Mouse (Mus musculus) spleen, postnatal 14 days (tissue): Measurements from ENCODE around the gene Gm20696.

Experiments used
- DNase-seq, 2 experiments: peaks; one replicate each; pipeline ENCODE4 v3.0.0; 2021 to 2022; ENCODE audit warnings: low spot score in 2 of 2

The Gm20696 gene

GRCm38 (mm10) chr6:99665457-99666317, 910 bp downstream of the Gm20696 start:
- DNase-seq = no peak

GRCm38 (mm10) chr6:99663232-99663631, 3.4 kb downstream of the Gm20696 start:
- DNase-seq = no peak

GRCm38 (mm10) chr6:99660443-99660842, 6.2 kb downstream of the Gm20696 start:
- no peak for DNase-seq

DNA sequence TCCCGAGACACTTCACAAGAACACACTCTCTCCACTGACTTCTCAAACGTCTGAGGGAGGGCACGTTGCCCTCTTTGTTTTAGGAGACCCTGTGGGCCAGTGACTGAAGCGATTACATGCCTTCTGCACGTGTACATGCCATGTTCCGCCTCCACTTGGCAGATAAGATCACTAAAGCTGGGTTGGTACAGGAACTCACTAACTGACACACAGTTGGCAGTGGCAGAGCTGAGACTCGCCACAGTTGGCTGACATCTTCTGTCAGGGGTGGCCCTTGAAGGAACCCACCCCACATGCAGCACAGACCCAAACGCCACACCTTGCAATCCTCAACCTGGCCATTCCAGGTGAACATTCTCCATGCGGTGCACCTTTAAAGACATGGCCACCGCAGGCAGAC, 8.0 kb downstream of the Gm20696 start:
- no peak for DNase-seq

- no peak for DNase-seq
These were observed 10.5 kb downstream of the Gm20696 start for GRCm38 (mm10) chr6:99656088-99656487.

- no peak for DNase-seq
These were observed 11.1 kb downstream of the Gm20696 start for GRCm38 (mm10) chr6:99655488-99655887.

GRCm38 (mm10) chr6:99654343-99654742, 12.3 kb downstream of the Gm20696 start:
- no peak for DNase-seq

- DNase-seq = no peak
These were observed 14.3 kb downstream of the Gm20696 start for GRCm38 (mm10) chr6:99652341-99652740.

- DNase-seq = no peak
These were observed 17.3 kb downstream of the Gm20696 start for GRCm38 (mm10) chr6:99649307-99649706.

DNA sequence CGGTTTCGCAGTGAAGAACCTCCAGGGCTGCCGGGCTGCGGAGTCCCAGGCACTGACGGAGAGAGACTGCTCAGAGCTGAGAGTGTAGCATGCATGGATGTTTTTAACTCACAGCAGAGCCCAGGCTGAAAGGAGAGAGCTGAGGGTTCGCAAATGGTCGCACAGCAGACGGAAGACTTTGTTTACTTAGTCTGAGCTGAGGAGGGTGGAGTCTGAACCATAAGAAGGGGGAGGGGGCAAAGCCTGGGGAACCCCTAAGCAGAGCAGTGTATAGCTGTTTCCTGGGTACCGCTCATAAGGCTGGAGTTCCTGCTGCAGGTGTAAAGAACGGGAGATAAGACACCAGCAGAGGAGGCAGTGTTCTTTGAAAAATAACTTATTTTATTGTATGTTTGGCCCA, 20.3 kb downstream of the Gm20696 start:
- DNase-seq = no peak

GRCm38 (mm10) chr6:99644876-99645275, 21.7 kb downstream of the Gm20696 start:
- DNase-seq = no peak

GRCm38 (mm10) chr6:99644386-99644785, 22.2 kb downstream of the Gm20696 start:
- DNase-seq = no peak

GRCm38 (mm10) chr6:99643439-99644199, 23.0 kb downstream of the Gm20696 start:
- no peak for DNase-seq

DNA sequence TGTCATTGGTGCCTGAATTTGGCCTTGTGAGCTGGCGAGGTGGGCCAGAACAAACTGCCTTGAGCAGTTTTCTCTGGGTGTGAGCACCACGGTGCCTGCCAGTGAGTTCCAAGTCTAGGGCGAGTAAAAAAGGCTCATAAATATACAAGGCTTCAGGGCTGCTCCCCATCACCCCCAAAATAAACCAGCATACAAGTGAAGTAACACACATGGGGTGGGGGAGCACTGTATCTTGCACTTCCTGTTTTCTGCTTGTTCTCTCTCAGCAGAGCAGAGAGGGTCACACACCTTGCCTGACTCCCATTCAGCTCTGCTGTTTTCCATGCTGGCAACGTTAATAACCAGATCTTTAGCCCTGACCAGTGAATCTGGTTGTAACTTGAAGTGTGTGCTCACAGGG, 29.1 kb downstream of the Gm20696 start:
- no peak for DNase-seq

DNA sequence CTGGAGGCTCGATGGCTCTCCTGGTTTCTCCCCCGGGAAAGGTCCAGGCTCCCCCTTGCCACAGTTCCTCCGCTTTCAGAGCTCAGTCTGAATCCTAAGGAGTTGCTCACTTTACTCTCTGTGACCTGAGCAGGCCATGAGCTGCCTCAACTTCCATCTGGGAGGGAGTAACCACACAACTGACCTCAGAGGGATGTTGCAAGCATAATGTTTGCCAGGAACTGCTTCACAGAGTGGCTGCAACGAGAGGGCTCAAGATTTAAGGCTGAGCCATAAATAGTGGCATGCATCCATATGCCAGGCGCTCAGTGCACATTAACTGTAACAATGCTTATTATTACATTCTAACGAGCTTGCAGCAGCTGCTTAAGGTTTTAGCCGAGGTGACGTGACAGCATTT, 29.8 kb downstream of the Gm20696 start:
- no peak for DNase-seq

DNA sequence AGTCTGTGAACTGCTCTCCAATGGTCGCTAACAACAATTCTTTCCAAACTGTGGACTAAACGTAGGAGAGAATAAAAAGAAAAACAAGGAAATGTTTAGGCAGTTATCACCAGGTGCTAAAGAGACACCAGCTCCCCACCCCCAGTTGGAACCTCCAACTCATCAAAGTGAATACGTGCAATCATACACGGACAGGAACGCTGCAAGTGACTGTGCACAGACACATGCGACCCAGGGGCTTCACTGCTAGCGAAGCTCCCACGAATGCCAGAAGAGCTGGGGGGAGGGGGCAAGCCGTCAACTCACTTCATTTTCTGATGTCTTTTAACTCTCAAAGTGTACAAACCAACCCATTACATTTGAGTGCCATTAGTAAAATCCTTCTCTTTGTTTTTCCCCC, 30.5 kb downstream of the Gm20696 start:
- no peak for DNase-seq

DNA sequence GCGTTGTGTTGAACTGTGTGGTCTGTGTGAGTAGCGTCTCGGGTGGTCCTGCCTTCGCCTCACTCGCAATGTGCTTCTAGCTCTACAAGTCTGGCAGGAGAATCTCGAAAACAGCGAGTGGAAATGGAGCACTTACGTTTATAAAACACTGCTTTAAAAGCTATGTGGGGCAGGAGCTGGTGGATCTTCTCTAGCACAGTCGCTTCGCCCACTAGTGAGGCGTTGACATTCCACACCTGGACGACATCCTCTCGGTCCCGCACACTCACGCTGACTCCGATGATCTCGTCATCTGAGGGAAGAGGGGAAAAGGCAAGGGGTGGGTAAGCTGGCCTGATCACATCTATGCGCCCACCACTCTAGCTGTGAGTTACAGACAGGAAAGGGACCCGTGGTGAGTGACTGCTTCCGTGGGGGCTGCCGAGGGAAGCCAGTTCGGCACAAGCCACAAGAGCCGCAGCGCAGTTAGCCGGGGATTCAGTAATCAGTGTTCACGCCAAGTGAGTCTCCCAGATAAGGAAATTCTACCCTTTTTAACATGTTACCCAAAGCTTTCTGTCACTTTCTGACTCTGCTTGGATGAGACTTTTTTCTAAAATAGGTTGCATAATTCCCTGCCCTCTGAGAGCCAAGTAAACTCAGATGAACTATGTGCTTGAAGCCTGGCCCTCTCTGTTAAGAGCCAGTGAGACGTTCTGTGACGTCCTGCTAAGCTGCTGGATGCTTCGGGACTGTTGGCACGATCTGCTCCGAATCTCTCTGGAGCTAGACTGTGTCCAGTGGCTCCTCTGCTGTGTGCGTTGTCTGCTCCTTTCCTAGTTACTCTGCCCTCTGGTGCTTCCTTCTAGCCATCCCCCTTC, 34.2 kb downstream of the Gm20696 start:
- no peak for DNase-seq

DNA sequence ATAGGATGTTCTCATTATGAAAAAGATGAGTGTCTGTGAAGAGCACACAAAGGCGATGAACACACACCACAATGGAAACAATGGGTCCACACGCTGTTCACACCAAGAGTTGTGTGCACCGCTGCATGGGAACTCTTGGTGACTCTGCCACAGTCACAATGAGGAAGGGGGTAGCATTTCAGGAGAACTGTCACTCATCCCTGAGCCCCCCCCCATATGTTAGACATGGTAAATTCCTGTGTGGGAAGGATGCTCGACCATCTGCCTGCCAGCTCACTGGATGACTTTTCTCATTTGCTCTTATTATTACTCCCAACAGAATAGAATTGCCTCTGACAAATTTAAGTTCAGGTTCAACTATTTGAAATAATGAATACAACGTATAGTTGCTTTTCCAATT, 35.0 kb downstream of the Gm20696 start:
- no peak for DNase-seq

GRCm38 (mm10) chr6:99629726-99630458, 36.7 kb downstream of the Gm20696 start:
- DNase-seq = no peak

DNA sequence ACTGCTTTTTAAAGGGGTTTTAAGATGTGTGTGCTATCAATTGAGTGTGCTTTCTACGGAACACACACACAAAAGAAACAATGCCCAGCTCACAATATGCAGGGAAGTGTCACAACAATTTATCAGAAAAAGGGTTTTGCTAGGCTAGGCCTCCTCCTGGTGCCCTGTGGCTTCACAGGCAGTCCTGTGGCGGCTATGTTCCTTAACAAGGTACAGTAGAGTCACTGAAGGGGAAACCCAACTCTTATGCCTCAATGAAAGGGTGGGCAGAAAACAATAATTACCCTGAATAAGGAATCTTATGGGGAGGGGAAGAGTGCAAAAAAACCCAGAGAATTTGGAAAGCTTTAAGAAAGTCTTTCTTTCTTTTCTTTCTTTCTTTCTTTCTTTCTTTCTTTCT, 40.2 kb downstream of the Gm20696 start:
- no peak for DNase-seq

GRCm38 (mm10) chr6:99625803-99626202, 40.8 kb downstream of the Gm20696 start:
- DNase-seq = no peak
